Mouse (Mus musculus) R1 (cell line): ENCODE results near the gene St8sia1.

Experiments
- DNase-seq: peaks from one replicate; pipeline ENCODE4 v3.0.0-alpha.2; 2018; ENCODE audit warnings: low read depth, low spot score

The St8sia1 gene

GRCm38 (mm10) chr6:142964076-142964530, at the start of gene St8sia1:
TSS of gene St8sia1 (minus strand) at chr6:142964452.
- peak; percentile 74 for DNase-seq

DNA sequence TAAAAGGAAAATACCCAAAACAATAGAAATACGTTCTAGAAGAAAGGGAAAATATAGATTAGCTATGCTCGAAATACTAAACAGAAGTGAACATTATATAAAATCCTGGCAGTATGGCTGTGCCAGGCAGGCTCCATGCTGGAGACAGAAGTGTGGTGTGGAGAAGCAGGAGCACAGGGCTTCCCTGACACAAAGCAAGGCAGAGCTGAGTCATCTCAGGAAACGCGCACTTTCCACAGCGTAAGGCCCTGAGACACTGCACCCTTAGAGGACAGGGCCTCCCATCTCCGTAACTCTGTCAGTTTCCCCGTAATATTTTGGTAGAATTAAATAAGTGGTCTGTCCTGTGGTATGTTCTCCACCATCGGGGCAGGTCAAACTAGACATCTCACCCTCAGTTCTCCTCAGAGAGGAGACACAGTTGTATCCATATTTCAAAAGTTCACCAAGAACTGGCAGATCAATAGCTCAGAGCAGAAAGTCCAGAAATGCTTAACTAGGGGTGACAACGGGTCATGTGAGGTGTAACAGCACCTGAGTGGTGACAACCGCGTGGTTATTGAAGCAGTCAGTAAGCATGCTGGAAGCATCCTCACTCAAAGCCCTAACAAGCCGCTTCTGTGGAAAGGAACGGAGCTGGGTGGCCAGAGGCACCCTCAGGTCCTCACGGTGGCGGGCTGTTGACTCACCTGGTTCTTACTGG, 48.4 kb upstream of the St8sia1 start:
- DNase-seq, result no peak

- peak; percentile 80 for DNase-seq
Observed at GRCm38 (mm10) chr6:143008865-143009264, 44.6 kb upstream of the St8sia1 start.

DNA sequence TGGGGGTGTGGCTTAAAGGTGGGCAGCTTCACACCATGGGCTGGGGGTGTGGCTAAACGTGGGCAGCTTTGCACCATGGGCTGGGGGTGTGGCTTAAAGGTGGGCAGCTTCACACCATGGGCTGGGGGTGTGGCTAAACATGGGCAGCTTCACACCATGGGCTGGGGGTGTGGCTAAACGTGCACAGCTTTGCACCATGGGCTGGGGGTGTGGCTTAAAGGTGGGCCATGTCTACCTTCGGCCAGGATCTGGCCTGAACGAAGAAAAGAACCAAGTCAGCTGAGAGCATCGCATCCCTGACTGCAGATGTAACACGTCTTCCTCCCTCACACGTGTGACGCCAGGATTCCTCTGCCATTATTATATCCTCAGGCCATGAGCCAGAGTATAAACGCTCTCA, 41.0 kb upstream of the St8sia1 start:
- DNase-seq, result peak; percentile 74

DNA sequence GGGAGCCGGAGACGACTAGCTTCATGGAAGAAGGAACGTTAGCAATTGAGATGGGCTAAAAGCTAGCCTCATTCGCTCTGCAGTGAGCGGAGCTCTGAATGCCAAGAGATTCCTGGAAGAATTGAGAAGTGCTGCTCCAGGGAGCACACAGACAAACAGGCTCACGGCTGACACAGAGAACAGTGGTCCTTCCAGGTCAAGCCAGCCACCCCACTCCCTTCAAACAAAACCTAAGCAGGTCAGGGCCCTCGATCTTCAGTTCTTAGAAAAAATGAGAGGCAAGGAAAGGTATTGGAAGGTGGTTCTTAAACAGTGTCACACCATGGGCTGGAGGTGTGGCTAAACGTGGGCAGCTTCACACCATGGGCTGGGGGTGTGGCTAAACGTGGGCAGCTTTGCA, 40.5 kb upstream of the St8sia1 start:
- DNase-seq, result peak; percentile 76

DNA sequence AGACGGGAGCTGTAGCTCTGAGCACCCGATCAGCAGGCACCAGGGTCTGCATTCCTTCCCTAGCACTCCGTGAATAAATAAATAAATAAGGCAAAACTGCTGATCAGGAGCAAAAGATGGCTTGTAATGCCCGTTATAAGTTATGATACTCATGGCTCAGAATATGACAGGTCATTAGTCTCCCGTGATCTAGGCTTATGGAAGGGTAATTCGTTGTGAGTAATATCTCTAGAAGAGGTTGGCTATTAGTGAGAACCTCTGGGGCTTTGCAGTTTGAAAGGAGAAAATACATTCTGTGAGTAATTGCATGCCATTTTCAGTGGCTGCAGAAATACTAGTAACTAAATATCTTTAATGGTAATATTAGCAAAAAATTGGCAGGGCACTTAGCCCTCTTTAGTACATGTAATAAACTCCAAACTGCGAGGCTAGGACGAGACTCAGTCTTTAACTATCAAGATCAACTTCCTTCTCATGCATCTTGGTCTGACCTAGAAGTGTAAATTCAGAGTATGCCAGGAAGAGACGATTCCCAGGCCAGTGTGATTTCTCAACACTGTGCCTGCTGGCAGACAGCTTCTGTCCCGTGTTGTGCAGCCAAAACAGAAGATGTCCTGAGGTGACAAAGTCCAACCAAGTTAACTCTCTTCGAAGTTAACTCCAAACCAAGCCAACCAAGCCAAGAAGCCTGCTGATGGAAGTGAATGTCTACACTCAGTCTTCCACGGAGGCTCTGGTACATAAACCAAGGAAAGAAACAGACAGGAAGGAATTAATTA, 34.2 kb upstream of the St8sia1 start:
- no peak for DNase-seq

GRCm38 (mm10) chr6:142996887-142997286, 32.6 kb upstream of the St8sia1 start:
- DNase-seq, result peak; percentile 69

DNA sequence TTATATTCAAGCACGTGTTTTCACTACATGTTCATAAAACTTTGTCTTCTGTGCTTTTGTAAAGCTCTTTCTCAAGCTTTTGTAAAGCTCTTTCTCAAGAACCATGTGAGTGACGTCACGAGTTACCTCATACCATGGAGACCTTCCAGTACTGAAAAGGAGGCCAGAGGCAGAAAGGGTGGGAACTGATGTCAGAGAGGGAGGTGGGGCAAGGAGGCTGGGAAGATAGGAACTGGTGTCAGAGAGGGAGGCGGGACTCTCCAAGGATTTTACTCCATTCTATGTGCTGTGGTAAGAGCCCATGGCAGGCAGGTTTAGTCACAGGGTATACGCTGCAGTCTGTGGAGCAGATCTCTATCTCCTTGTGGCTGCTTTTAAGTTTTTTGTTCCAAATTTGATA, 31.3 kb upstream of the St8sia1 start:
- peak; percentile 89 for DNase-seq

DNA sequence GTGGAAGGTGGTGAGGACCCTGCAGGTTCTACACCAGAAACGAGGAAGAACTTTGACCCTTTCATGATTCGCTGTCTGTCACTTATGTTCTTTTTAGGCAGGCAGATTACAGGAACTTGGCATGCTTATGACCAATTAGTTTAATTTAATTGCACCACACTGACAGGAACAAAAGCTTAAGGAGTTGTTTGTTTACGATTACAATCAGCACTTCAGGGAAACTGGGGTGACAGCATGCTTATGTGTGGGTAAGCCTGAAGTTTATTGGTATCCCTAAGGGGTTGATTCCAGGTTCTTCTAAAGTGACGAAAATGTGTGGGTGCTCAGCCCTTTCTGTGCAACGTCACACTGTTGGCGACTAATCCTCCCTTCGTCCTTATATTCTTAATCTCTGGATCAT, 30.6 kb upstream of the St8sia1 start:
- DNase-seq, result no peak

DNA sequence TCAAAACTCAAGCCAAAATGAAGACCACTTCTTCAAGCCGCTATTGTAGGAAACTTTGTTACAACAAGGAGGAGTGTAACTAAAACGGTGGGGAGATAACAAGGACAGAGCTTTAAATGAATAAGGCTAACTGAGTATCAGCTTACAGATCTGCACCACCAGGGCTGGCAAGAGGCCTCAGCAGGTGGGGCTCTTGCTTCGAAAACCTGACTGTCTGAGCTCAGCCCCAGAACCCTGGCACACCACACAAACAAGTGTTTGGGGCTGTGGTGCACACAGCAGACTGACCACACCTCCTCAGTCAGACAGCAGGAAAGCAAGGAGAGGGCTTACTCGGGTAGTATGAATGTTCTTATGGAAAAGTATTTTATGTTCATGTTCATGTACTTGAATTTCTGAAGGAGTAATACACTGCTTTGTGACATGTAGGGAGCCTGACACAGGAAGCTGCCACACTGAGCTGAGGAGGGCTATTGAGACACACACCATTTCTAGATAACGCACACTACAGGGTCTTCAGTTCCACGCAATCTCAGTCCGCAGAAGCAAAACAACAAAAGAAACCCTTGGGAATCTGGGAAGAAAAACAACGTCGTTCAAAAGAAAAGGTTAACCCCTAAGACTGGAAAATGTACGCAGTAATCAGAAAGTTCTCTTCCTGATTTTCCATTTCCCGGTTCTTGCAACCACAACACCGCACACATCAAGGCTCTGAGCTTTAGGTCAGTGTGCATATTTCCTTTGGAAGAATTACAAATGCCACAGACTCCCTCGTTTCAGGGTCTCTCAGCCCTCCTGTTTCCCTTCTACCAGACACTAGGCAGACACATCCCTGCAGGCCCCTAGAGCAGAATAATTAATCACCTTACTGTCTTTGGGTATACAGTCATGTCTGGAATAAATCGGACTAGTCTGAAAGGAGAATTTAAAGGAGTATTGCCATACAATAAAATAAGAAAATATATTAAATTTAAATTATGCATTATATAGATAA, 29.8 kb upstream of the St8sia1 start:
- DNase-seq, result no peak

DNA sequence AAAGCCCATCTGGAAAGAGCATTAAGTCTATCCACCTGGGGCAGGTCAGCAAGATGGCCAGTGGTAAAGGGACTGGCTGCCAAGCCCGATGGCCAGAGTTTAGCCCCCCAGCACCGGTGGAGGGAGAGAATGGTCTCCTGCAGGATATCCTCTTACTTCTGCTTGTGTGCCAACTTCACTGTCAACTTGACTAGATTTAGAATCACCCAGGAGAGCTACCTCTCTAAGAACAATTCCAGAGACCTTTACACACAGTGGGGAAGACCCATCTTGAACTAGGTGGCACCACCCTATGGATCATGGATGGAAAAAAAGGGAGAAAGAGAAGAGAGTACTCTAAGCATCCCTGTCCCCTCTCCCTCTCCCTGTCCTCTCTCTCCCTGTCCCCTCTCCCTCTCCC, 28.7 kb upstream of the St8sia1 start:
- no peak for DNase-seq

DNA sequence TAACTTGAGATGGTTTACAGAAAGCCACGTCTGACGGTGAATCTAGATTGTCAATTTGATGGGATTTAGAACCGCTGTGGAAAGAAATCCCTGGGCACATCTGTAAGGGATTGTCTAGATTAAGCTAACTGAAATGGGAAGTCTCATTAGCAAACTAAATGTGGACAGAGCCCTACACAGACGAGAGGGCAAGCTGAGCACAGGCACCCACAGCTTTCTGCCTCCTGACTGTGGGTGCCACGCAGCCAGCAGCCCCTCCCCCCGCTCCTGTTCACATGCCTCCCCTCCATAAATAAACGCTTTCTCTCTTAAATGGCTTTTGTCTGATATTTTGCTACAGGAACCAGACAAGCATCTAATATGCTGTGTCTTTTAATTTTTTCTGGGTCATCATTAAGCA, 27.8 kb upstream of the St8sia1 start:
- no peak for DNase-seq

DNA sequence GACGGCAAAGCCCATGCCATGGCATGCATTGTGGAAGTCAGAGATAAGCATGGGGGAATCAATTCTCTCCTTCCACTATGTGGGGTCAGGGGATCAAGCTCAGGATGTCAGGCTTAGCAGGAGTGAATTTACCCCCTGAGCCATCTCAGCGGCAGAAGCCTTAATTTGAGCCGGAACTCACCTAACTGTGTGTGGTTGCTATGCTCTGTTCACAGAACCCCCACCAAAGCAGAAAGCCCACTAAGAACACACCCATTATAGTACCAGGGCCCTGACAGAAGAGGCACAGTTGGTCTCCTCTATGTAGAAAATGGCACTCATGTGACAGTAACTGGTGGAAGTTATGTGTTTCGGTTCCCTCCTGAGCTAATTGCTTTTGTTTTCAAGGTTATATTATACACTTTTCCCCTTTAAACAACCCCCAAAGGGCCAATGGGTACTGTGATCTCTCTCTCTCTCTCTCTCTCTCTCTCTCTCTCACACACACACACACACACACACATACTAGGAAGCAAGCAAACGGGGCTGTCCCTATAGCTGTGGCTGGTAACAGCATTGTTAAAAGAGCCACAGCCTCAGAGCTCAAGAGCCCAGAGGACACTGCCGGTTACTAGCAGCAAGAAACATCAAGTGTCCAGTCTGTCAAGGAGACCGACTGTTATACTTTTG, 27.3 kb upstream of the St8sia1 start:
- no peak for DNase-seq

DNA sequence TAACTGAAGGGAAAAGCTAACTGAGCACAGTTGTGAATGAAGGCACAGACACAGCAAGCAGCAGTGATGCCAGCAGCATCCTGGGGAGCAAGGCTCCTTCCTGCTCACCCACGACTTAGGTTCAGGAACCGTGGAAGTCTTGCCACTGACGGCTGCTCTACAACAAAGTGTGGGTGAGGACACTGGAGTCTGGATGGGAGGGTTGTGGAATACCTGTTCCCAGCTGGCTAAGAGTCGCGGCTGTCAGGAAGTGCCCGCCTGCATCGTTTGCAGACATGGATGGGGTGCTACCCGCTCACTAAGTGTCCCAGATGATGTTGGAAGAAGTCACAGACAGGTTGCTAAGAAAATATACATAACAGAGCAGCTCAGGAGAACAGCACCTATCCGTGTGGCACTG, 26.3 kb upstream of the St8sia1 start:
- DNase-seq, result no peak

DNA sequence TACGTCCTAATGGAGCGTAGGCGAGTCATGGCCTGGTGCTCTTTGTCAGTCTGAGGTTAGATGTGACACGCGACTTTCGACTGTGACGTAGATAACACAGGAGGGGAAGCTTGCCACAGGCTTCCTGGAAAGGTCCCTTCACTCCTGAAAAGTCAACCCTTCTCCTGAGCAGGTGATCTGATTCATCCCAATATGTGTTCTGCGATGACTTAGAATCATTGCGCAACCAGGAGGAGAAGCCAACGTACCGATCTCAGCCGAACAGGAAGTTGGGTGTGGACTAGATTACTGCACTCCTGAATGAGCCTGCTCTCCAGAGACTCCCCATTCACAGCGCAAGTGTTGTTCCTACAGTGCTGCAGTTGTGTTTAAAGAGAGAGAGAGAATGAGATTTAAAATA, 25.2 kb upstream of the St8sia1 start:
- DNase-seq, result peak; percentile 72

DNA sequence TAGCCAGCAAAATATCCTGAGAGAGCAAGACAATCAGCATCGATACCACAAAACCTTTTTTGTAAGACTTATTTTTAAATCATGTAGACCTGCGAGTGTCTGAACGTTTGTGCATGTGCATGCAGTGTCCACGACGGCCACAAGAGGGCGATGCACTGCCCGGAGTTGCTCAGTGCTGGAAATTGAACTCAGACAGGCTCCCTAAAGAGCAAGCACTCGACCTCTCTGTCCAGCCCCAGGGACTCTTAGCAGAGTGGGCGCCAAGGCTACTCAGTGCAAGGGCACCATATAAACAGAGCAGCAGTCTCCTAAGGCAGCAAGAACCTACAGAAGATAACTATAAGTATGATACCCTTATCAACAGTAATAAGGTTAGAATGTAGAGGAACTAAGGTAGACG, 24.5 kb upstream of the St8sia1 start:
- peak; percentile 84 for DNase-seq

- DNase-seq, result no peak
Observed at GRCm38 (mm10) chr6:142988231-142988630, 24.0 kb upstream of the St8sia1 start.

- peak; percentile 61 for DNase-seq
Observed at GRCm38 (mm10) chr6:142987616-142988015, 23.4 kb upstream of the St8sia1 start.

- peak; percentile 51 for DNase-seq
Observed at GRCm38 (mm10) chr6:142986706-142987105, 22.5 kb upstream of the St8sia1 start.

GRCm38 (mm10) chr6:142985561-142986238, 21.4 kb upstream of the St8sia1 start:
- DNase-seq, result peak; percentile 78
